Mouse (Mus musculus) hindbrain, embryonic 15.5 days (tissue): ENCODE data around the gene Magi2. TPM values are rescaled to one million over a fixed set of nuclear protein-coding genes. Genes with fewer than 3 reads are reported as not detected.
A peak's percentile ranks its signal among the peaks of the same experiment; 100 is the strongest.

Source experiments
- ATAC-seq: fragments of 200-750 bp; cut with Nextera tagmentation; 2 replicates; pipeline ENCODE4 v1.8.0; 2017; ENCODE audit warnings: low read depth, moderate number of reproducible peaks, moderate TSS enrichment; ENCODE audit not compliant: low FRiP score
- H3K27ac ChIP-seq: fragments of 300-500 bp; sonication (generic); replicated peaks from 2 replicates; pipeline ENCODE4 v1.5.1; 2015; ENCODE audit warnings: mild to moderate bottlenecking, inconsistent platforms
- H3K27me3 ChIP-seq: fragments of 300-500 bp; sonication (generic); 2 replicates; pipeline ENCODE4 v1.6.1; 2015; ENCODE audit warnings: control low read depth, inconsistent platforms
- H3K36me3 ChIP-seq: fragments of 300-500 bp; sonication (generic); 2 replicates; pipeline ENCODE4 v1.6.1; 2015; ENCODE audit warnings: control low read depth, inconsistent platforms
- H3K4me1 ChIP-seq: fragments of 300-500 bp; sonication (generic); replicated peaks from 2 replicates; pipeline ENCODE4 v1.6.1; 2015; ENCODE audit warnings: control low read depth, inconsistent platforms
- H3K4me2 ChIP-seq: fragments of 300-500 bp; sonication (generic); 2 replicates; pipeline ENCODE4 v1.6.1; 2015; ENCODE audit warnings: moderate library complexity, mild to moderate bottlenecking, inconsistent platforms
- H3K4me3 ChIP-seq: fragments of 300-500 bp; sonication (generic); 2 replicates; pipeline ENCODE4 v1.5.1; 2015; ENCODE audit warnings: mild to moderate bottlenecking, inconsistent platforms
- H3K9ac ChIP-seq: fragments of 300-500 bp; sonication (generic); 2 replicates; pipeline ENCODE4 v1.6.1; 2015; ENCODE audit warnings: inconsistent platforms
- H3K9me3 ChIP-seq: fragments of 300-500 bp; sonication (generic); 2 replicates; pipeline ENCODE4 v1.6.1; 2016; ENCODE audit warnings: control low read depth, inconsistent platforms
- WGBS: fragments of 180-500 bp; shearing (Covaris S2); methylation state at CpG from one replicate; pipeline ENCODE4 v1.1.7; 2015; 5-methylcytosine and 5-hydroxymethylcytosine counted together
- polyA plus RNA-seq: library from polyadenylated mRNA; unstranded; fragments of >200 nt; fragmentation: Nextera tagmentation; extraction: Ambion mirVana; gene quantifications from 2 replicates; pipeline ENCODE4 v1.2.1, GENCODE M21; 2015

Gene Magi2
- polyA plus RNA-seq, 1 experiment from 2014 or later, result 28.4 TPM

DNA sequence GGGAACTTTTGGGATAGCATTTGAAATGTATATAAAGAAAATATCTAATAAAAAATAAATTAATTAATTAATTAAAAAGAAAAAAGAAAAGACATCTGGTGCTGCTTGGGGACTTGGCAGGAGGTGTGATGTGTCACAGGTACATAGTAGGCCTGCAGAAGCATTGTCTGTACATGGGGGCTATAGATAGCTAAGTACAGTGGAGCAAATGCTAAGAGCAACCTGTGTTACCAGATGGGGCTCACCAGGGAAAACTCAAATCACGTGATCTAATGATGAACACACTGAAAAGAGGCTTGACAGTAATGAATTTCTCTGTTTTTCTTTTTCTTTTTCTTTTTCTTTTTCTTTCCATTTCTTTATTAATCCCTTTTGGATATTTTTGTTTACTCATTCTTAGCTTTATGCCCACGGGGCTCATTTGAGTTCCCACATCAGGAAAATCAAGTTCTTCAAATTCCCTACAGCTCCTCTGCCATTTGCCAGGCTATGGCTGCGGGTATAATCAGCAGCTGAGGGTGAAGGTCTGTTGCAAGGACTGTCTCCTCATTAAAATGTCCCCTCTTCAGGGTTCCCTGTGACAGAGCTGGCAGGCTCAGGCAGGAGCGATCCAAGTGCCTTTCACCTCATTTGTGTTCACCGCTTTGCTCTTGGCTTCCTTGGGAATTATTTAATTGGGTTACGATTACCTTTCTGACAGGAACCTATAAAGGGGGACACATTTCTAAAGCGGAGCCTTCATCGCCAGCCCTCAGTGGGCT is 1058.4 kb downstream of the Magi2 start:
- ATAC-seq, result no peak
- WGBS, result 56% methylated on average over 8 of the region's 8 CpGs
- 0 out of 2 replicates have a peak overlapping the region, but pooled peaks have one; percentile 14 for H3K27ac ChIP-seq

DNA sequence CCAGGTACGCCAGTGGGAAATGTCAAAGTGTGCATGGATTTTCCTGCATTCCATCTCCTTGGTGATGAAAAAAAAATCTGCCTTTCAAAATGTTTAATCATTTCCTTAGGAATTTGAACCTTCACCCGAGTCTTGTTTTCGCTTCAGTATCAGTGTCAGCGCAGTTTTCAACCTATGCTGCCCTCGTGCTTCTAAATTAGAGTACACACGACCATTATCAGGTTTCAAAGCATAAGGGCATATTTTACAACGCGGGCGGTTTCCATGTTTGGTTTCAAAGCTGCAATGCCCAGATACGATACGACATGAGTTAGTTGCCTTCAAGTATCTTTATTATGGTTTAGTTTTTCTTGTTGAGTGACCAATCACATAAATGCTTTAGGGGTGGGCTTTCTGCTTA is 1067.7 kb downstream of the Magi2 start:
- no peak overlapping the region for H3K4me3 ChIP-seq
- no peaks in the 10 kb centered on the region for H3K36me3 ChIP-seq
- no peak for ATAC-seq
- H3K9ac ChIP-seq, result no peak overlapping the region
- no peaks in the 10 kb centered on the region for H3K4me1 ChIP-seq
- no peaks in the 10 kb centered on the region for H3K9me3 ChIP-seq
- H3K4me2 ChIP-seq, result no peak overlapping the region
- no peak overlapping the region for H3K27ac ChIP-seq
- H3K27me3 ChIP-seq, result no peaks in the 10 kb centered on the region
- WGBS, result 83% methylated on average over 11 of the region's 11 CpGs

More for the DNA sequence above, 1058.4 kb downstream of the Magi2 start:
- no peaks in the 10 kb centered on the region for H3K9me3 ChIP-seq
- H3K9ac ChIP-seq, result no peak overlapping the region
- peaks cover 6% of the 10 kb centered on the region; the same call in 1 of the 2 replicates for H3K4me1 ChIP-seq
- H3K4me3 ChIP-seq, result no peak overlapping the region
- H3K36me3 ChIP-seq, result no peaks in the 10 kb centered on the region
- H3K27me3 ChIP-seq, result no peaks in the 10 kb centered on the region
- no peak overlapping the region for H3K4me2 ChIP-seq

DNA sequence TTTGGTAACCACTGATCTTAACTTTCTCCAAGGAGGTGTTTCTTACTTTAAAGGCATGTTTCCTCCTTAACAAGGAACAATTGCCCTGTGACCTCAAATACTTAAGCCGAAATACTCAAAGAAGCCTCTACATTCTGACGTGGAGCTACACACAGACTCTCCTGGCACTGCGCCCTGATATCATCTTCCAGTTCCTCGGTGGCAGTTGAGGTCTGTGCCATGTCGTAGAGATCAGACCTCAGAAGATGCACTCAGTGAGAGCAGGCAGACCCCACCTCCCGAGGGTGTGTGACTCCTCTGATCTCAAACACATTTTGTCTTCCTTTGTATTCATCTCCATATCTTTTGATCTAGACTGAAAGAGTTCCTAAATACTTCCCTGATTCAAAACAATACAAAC is 1073.0 kb downstream of the Magi2 start:
- Histone ChIP-seq H3K4me1 (no peaks in the 10 kb centered on the region), H3K9ac (no peak overlapping the region), H3K4me2 (no peak overlapping the region), H3K4me3 (no peak overlapping the region), H3K9me3 (no peaks in the 10 kb centered on the region), H3K36me3 (no peaks in the 10 kb centered on the region), H3K27me3 (no peaks in the 10 kb centered on the region), H3K27ac (no peak overlapping the region)
- ATAC-seq, result no peak
- WGBS, result 70% methylated on average over 6 of the region's 6 CpGs

DNA sequence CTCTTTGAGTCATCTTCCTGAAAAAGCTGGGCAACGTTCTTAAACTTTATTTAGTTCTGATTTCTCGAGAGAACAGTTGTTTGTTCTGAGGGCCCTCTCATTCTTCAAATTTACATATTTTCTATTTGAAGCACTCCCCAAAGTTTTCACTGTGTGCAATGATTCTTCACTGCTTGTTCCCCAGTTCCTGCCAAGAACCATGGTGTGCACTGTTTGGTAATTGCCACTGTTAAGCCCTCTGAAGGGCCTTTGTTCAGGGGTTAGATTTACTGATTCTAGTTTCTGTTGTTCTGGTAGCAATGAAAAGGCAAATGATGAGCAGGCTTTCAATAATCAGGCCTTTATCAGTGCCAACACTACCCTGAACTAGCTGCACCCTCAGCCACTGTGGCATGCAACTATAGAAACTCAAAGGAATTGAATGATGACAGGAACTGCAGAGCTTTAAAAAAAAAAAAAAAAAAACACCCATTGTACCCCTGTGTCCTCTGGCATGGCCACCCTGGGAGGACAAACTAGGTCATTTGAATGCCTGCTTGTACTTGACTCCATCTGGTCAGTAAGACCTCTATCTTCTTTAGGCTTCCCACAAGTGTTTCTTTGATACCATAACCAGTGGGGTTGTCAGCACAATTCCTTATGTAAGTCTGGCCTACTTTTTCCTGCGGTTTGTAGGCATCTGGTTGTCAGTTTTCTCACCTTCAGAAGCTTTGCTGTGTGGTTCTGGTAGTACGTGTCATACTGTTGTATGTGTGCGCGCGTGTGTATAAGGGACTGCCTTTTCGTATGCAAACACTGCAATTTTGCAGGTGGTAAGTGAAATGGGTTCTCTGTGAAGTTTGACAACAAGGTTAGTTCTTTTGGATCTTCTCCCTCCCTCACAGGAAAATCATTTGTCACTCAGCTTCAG is 1076.5 kb downstream of the Magi2 start:
- Histone ChIP-seq H3K27me3 (no peaks in the 10 kb centered on the region), H3K36me3 (no peaks in the 10 kb centered on the region), H3K9ac (no peak overlapping the region), H3K9me3 (no peaks in the 10 kb centered on the region), H3K4me3 (no peak overlapping the region), H3K4me1 (no peaks in the 10 kb centered on the region), H3K4me2 (no peak overlapping the region), H3K27ac (no peak overlapping the region)
- 75% methylated on average over 8 of the region's 8 CpGs for WGBS
- no peak; the same call in 1 of the 2 replicates for ATAC-seq

DNA sequence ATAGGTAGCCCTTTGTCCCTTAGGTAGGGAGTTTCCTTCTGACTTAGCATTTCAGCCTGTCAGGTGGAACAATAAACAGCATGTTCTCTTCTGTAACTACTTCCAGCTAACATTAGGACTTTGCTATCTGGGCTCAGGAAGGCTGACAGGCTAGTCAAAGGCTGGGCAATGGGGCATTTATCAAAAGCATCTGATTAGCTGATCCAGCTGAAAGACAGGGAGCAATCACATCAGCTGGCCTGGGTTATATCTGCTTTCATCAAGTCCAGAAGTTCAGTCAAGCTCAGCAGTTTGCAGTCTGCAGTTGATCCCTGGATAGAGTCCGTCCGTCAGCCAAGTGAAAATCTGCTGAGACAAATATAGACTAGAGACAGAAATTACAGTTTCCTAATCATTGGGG is 1094.1 kb downstream of the Magi2 start:
- H3K9me3 ChIP-seq, result no peaks in the 10 kb centered on the region
- H3K27me3 ChIP-seq, result no peaks in the 10 kb centered on the region
- no peak for ATAC-seq
- H3K4me1 ChIP-seq, result 0 out of 2 replicates have a peak, but pooled peaks cover 4% of the 10 kb centered on the region
- no peak overlapping the region for H3K4me2 ChIP-seq
- no peak overlapping the region for H3K27ac ChIP-seq
- no peak overlapping the region for H3K9ac ChIP-seq
- no peak overlapping the region for H3K4me3 ChIP-seq
- no peaks in the 10 kb centered on the region for H3K36me3 ChIP-seq
- WGBS, result 81% methylated on average over 2 of the region's 2 CpGs

DNA sequence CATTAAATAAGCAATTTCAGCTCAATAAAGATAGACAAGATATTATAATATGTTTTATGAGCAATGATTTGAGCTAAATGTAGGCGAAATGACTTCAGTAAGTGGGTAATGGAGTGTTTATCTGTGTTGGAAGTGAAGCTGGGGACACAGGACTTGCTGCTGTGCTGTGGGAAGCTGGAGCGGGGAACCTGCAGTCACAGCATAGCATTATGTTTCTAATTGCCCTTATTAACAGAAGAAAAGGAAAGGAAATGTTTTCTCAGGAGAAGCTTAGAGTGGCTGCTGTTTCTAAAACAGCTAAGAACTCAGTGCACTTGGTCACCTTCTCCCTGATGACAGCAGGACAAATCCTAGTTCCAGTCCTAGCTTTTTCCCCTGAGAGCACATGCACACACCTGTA is 1098.5 kb downstream of the Magi2 start:
- no peaks in the 10 kb centered on the region for H3K9me3 ChIP-seq
- no peaks in the 10 kb centered on the region for H3K36me3 ChIP-seq
- H3K4me3 ChIP-seq, result no peak overlapping the region
- WGBS, result 47% methylated on average over 2 of the region's 2 CpGs
- ATAC-seq, result no peak
- no peaks in the 10 kb centered on the region for H3K27me3 ChIP-seq
- no peak overlapping the region for H3K9ac ChIP-seq
- H3K4me1 ChIP-seq, result peaks cover 8% of the 10 kb centered on the region; the same call in 1 of the 2 replicates
- H3K4me2 ChIP-seq, result no peak overlapping the region
- H3K27ac ChIP-seq, result no peak overlapping the region

DNA sequence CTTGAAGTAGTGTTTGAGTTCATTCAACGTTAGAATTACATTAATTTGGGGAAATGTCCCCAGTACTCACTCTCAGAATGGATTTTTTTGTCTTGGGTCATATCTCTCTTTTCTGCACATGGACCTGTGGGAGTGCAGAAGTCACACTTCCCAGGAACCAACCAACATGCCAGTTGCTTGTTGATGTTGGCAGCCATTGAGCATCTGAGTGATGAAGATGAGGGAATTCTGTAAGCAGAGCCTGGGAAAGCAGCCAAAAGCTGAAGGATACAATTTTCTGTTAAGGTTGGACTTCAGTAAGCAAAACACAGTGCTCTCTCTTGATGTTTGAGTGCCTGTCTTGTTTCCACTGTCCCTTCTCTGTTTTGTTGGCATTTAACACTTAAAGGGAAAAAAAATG is 1102.1 kb downstream of the Magi2 start:
- H3K27ac ChIP-seq, result no peak overlapping the region
- 50% methylated on average over 1 of the region's 1 CpGs for WGBS
- H3K9ac ChIP-seq, result no peak overlapping the region
- H3K4me1 ChIP-seq, result peaks cover 8% of the 10 kb centered on the region; the same call in 1 of the 2 replicates
- no peaks in the 10 kb centered on the region for H3K9me3 ChIP-seq
- no peak overlapping the region for H3K4me2 ChIP-seq
- no peaks in the 10 kb centered on the region for H3K36me3 ChIP-seq
- H3K27me3 ChIP-seq, result no peaks in the 10 kb centered on the region
- no peak for ATAC-seq
- no peak overlapping the region for H3K4me3 ChIP-seq

DNA sequence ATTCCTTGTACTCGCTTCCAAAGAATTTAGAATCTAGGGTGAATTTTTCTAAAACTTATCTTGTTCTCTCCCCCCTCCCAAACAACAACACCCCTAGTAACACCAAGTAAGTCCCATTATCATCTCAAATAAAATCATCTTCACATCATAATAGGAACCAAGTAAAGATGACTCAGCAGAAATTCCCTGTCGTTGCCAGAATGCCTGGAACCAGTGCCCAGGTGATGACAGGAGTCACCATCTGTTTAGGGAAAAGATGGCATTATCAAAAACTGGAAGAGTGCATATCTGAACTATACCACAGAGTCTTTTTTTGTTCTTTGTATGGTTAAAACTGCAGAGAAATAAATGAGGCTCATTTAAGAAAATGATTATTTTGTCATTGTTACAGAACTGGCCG is 1103.2 kb downstream of the Magi2 start:
- Histone ChIP-seq H3K4me3 (no peak overlapping the region), H3K4me2 (no peak overlapping the region), H3K4me1 (peaks cover 8% of the 10 kb centered on the region; the same call in 1 of the 2 replicates), H3K27me3 (no peaks in the 10 kb centered on the region), H3K36me3 (no peaks in the 10 kb centered on the region), H3K9ac (no peak overlapping the region), H3K9me3 (no peaks in the 10 kb centered on the region), H3K27ac (no peak overlapping the region)
- no peak for ATAC-seq
- WGBS, result 68% methylated on average over 3 of the region's 3 CpGs

DNA sequence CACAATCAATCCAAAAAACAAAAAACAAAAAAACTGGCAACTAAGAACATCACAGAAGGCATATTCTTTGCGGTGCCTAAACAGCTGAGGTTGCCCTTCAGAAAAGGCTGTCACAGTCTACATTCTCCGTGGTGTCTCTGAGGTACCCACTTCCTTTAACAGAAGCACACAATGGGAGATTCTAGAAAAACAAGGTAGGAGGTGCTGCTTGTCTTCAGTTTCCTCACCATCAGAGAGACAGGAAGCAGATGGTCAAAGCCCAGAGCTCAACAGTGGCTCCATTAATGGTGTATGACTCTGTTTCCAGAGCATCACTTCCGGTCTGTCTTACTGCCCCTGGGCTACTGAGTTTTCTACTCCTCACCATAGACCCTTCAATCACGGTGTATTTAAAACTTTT is 1105.7 kb downstream of the Magi2 start:
- Histone ChIP-seq H3K9me3 (no peaks in the 10 kb centered on the region), H3K9ac (no peak overlapping the region), H3K4me2 (no peak overlapping the region), H3K36me3 (no peaks in the 10 kb centered on the region), H3K27me3 (no peaks in the 10 kb centered on the region), H3K27ac (no peak overlapping the region), H3K4me1 (peaks cover 4% of the 10 kb centered on the region; the same call in 1 of the 2 replicates), H3K4me3 (no peak overlapping the region)
- WGBS, result 89% methylated on average over 4 of the region's 4 CpGs
- no peak for ATAC-seq

DNA sequence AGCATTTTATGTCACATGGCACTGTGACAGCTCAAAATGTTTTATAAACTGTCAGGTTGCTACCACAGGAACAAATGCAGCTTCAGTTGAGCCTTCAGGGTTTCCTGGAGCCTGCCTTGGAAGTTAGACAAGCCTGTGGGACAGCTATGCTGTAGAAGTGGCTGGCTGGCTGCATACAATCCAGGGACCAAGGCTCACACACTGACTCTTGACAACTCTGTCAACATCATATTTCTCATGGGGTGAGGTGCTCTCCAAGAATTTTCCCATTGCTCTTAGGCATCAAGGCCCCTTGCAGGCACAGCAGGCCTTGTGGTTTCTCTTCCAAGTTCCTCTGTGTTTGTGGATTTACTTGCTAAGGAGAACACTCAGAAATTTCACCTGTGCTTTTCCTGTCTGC is 1107.7 kb downstream of the Magi2 start:
- Histone ChIP-seq H3K27me3 (no peaks in the 10 kb centered on the region), H3K4me1 (0 out of 2 replicates have a peak, but pooled peaks cover 4% of the 10 kb centered on the region), H3K9me3 (no peaks in the 10 kb centered on the region), H3K36me3 (no peaks in the 10 kb centered on the region), H3K9ac (no peak overlapping the region), H3K4me2 (no peak overlapping the region), H3K27ac (no peak overlapping the region), H3K4me3 (no peak overlapping the region)
- ATAC-seq, result no peak

DNA sequence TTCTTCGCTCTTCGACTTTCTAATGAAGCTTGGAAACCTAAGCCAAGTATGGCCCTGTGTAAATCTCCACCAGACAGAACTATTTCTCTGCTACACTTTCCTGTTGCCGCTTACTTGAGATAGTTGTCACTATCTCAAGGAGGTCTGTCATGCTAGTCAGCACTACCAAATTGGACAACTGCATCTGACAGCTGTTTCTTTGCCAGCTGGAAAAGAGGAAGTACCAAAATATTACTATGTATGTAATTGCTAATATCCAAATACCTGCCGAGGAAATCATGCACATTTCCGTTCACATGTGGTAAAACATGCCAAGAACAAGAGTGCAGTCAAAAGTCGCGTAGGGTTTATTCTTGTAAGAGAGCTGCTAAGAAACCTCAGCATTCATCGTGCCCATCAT is 1126.1 kb downstream of the Magi2 start:
- no peak overlapping the region for H3K4me2 ChIP-seq
- no peaks in the 10 kb centered on the region for H3K27me3 ChIP-seq
- H3K4me3 ChIP-seq, result no peak overlapping the region
- H3K27ac ChIP-seq, result no peak overlapping the region
- H3K9ac ChIP-seq, result no peak overlapping the region
- ATAC-seq, result no peak
- no peaks in the 10 kb centered on the region for H3K36me3 ChIP-seq
- H3K4me1 ChIP-seq, result no peaks in the 10 kb centered on the region
- no peaks in the 10 kb centered on the region for H3K9me3 ChIP-seq
- 95% methylated on average over 8 of the region's 8 CpGs for WGBS

DNA sequence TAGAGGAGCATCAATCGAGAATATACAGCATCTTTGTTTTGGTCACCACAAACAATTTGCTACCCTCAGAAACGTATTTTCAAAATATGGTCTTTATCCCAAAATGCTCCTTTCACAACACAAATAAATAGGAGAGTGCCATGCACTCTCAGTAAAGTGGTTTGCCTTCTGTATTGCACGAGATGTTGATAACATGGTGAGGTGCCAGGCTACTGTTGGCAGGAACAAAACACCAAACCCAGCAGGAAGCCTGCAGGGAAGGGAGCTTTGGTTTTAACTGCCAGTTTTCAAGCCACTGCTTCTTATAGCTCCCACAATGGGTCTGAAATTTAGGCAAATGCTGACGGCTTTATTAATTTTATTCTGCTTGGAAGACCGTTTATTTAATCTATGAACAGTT is 1131.6 kb downstream of the Magi2 start:
- Histone ChIP-seq H3K27me3 (no peaks in the 10 kb centered on the region), H3K4me3 (no peak overlapping the region), H3K36me3 (no peaks in the 10 kb centered on the region), H3K4me2 (no peak overlapping the region), H3K9me3 (no peaks in the 10 kb centered on the region), H3K27ac (no peak overlapping the region), H3K9ac (no peak overlapping the region), H3K4me1 (peaks cover 5% of the 10 kb centered on the region; the same call in 1 of the 2 replicates)
- ATAC-seq, result no peak
- 52% methylated on average over 5 of the region's 5 CpGs for WGBS
